Mouse (Mus musculus) spleen, adult 2 months (tissue): ENCODE measurements at regions not wholly inside any gene's neighbourhood (a gene's known extent, or its start where the extent isn't known, plus 50 kb on each side); places are given as distances from the start of the nearest gene placed in this dataset.

Experiments used
- DNase-seq, 2 experiments: peaks; one replicate each; pipeline versions ENCODE4 v3.0.0 to v3.0.0-alpha.2; 2012 to 2021; ENCODE audit warnings: low spot score in 2 of 2, low read depth in 1 of 2
- H3K27ac ChIP-seq: fragments of 200-500 bp; 2 replicates; pipeline ENCODE4 v1.5.1; 2012; ENCODE audit warnings: low read length, inconsistent platforms; ENCODE audit not compliant: insufficient read depth
- H3K27me3 ChIP-seq: fragments of 200-500 bp; 2 replicates; pipeline ENCODE4 v1.6.1; 2012; ENCODE audit warnings: mild to moderate bottlenecking, moderate library complexity, low read length, inconsistent platforms; ENCODE audit not compliant: control insufficient read depth, insufficient read depth
- H3K36me3 ChIP-seq: fragments of 200-500 bp; 2 replicates; pipeline ENCODE4 v1.6.1; 2012; ENCODE audit warnings: mild to moderate bottlenecking, low read length, inconsistent platforms; ENCODE audit not compliant: control insufficient read depth, insufficient read depth
- H3K4me1 ChIP-seq: fragments of 200-500 bp; 2 replicates; pipeline ENCODE4 v1.6.1; 2011; ENCODE audit warnings: inconsistent platforms; ENCODE audit not compliant: control insufficient read depth, insufficient read depth, insufficient read length
- H3K4me3 ChIP-seq: fragments of 200-500 bp; 2 replicates; pipeline ENCODE4 v1.5.1; 2011; ENCODE audit warnings: mild to moderate bottlenecking, inconsistent platforms; ENCODE audit not compliant: insufficient read depth, insufficient read length; ENCODE audit errors: extremely low read depth
- CTCF ChIP-seq: fragments of 200-500 bp; IDR thresholded peaks from 2 replicates; pipeline ENCODE4 v1.5.1; 2011; ENCODE audit warnings: mild to moderate bottlenecking, inconsistent platforms; ENCODE audit not compliant: insufficient read depth, insufficient read length, insufficient replicate concordance; ENCODE audit errors: extremely low read depth
- POLR2A ChIP-seq: fragments of 200-500 bp; IDR thresholded peaks from 2 replicates; pipeline ENCODE4 v1.6.1; 2011; ENCODE audit warnings: low read depth, low read length, inconsistent platforms
- WGBS: fragments of 180-500 bp; shearing (Covaris S2); methylation state at CpG from one replicate; pipeline ENCODE4 v1.1.7; 2018; 5-methylcytosine and 5-hydroxymethylcytosine counted together

GRCm38 (mm10) chr4:152862818-152863614, 385.3 kb upstream of the Kcnab2 start:
- WGBS: 71% methylated on average over 11 of the region's 11 CpGs
- Histone ChIP-seq H3K36me3 (no peaks in the 10 kb centered on the region), H3K4me3 (no peak overlapping the region), H3K27me3 (no peaks in the 10 kb centered on the region), H3K27ac (no peak overlapping the region), H3K4me1 (no peaks in the 10 kb centered on the region)
- TF ChIP-seq POLR2A (no peak), CTCF (no peak)
- no peak for DNase-seq

- Histone ChIP-seq H3K27me3 (no peaks in the 10 kb centered on the region), H3K4me3 (no peak overlapping the region), H3K4me1 (no peaks in the 10 kb centered on the region), H3K36me3 (no peaks in the 10 kb centered on the region), H3K27ac (no peak overlapping the region)
- WGBS: 86% methylated on average over 9 of the region's 9 CpGs
- TF ChIP-seq CTCF (no peak), POLR2A (no peak)
- DNase-seq: no peak
These were observed 381.5 kb upstream of the Kcnab2 start for GRCm38 (mm10) chr4:152859161-152859560.

GRCm38 (mm10) chr4:152850147-152850546, 372.5 kb upstream of the Kcnab2 start:
- TF ChIP-seq CTCF (no peak), POLR2A (no peak)
- Histone ChIP-seq H3K27me3 (no peaks in the 10 kb centered on the region), H3K27ac (no peak overlapping the region), H3K4me1 (no peaks in the 10 kb centered on the region), H3K4me3 (no peak overlapping the region), H3K36me3 (no peaks in the 10 kb centered on the region)
- no peak for DNase-seq
- 45% methylated on average over 9 of the region's 9 CpGs for WGBS

- TF ChIP-seq CTCF: no peak
- no peak for TF ChIP-seq POLR2A
- 69% methylated on average over 8 of the region's 8 CpGs for WGBS
These were observed 358.4 kb upstream of the Kcnab2 start for GRCm38 (mm10) chr4:152836080-152836479.

GRCm38 (mm10) chr4:152834421-152835110, 356.9 kb upstream of the Kcnab2 start:
- no peaks in the 10 kb centered on the region for H3K36me3 ChIP-seq
- H3K27ac ChIP-seq: no peak overlapping the region
- no peak for TF ChIP-seq CTCF
- no peak for TF ChIP-seq POLR2A
- H3K4me3 ChIP-seq: no peak overlapping the region
- H3K27me3 ChIP-seq: no peaks in the 10 kb centered on the region
- no peaks in the 10 kb centered on the region for H3K4me1 ChIP-seq
- WGBS: 60% methylated on average over 11 of the region's 11 CpGs
- no peak for DNase-seq

More at GRCm38 (mm10) chr4:152836080-152836479, 358.4 kb upstream of the Kcnab2 start:
- DNase-seq: no peak
- Histone ChIP-seq H3K27me3 (no peaks in the 10 kb centered on the region), H3K4me1 (no peaks in the 10 kb centered on the region), H3K4me3 (no peak overlapping the region), H3K36me3 (no peaks in the 10 kb centered on the region), H3K27ac (no peak overlapping the region)

- H3K36me3 ChIP-seq: no peaks in the 10 kb centered on the region
- no peak overlapping the region for H3K4me3 ChIP-seq
- no peaks in the 10 kb centered on the region for H3K4me1 ChIP-seq
- TF ChIP-seq CTCF (no peak), POLR2A (no peak)
- WGBS: 58% methylated on average over 23 of the region's 23 CpGs
- no peaks in the 10 kb centered on the region for H3K27me3 ChIP-seq
- DNase-seq: no peak
- H3K27ac ChIP-seq: no peak overlapping the region
These were observed 356.0 kb upstream of the Kcnab2 start for GRCm38 (mm10) chr4:152833411-152834310.
